Comparison of ENCODE assay signal across 8 mouse cellular contexts in genomic region chr7:45785388-45786135, GRCm38 (mm10). TPM values are rescaled to one million over a fixed set of nuclear protein-coding genes. Genes with fewer than 3 reads are reported as not detected.
DNase-seq lines count a peak whose midpoint lies in the region; ATAC-seq and TF ChIP-seq lines count a peak whose summit lies in the region.

No protein-coding gene starts in this region.

- peak overlapping the region; percentile 82 for H3K4me2 ChIP-seq in forebrain, embryonic 14.5 days (ENCODE audit: low read length)
- H3K4me2 ChIP-seq in liver, embryonic 14.5 days (ENCODE audit: low read depth) = peak overlapping the region; percentile 16; the same call in 1 of the 2 replicates

- WGBS in forebrain, embryonic 14.5 days = under 1% methylated on average over 37 of the region's 42 CpGs
- WGBS in liver, embryonic 14.5 days (ENCODE audit: insufficient replicate concordance) = 3% methylated on average over 38 of the region's 42 CpGs

- no peaks in the 10 kb centered on the region for H3K9me3 ChIP-seq in forebrain, embryonic 14.5 days (replicated peaks; ENCODE audit: control insufficient read depth, low read length)
- no peaks in the 10 kb centered on the region for H3K9me3 ChIP-seq in liver, embryonic 14.5 days (ENCODE audit: control insufficient read depth, low read length)

- no peak for TF ChIP-seq CTCF in layer of hippocampus, adult 2 months (conservative IDR thresholded peaks at IDR 0.05)
- no peak for TF ChIP-seq CTCF in liver, embryonic 14.5 days (IDR thresholded peaks at IDR 0.05; ENCODE audit: low read depth)
- TF ChIP-seq CTCF in testis, adult 2 months (IDR thresholded peaks at IDR 0.05; ENCODE audit: control insufficient read depth, insufficient read depth, insufficient replicate concordance, low read depth, low read length) = no peak

- TF ChIP-seq EP300 in liver, embryonic 14.5 days (IDR thresholded peaks at IDR 0.05; ENCODE audit: low read depth) = no peak

- H3K9ac ChIP-seq in forebrain, embryonic 14.5 days (ENCODE audit: low read length) = peak overlapping the region; percentile 95
- H3K9ac ChIP-seq in liver, embryonic 14.5 days (replicated peaks) = no peak overlapping the region

- peaks cover 34% of the 10 kb centered on the region for H3K36me3 ChIP-seq in forebrain, embryonic 14.5 days (ENCODE audit: control insufficient read depth, insufficient read depth, low read length)
- no peaks in the 10 kb centered on the region for H3K36me3 ChIP-seq in liver, embryonic 14.5 days (replicated peaks; ENCODE audit: control insufficient read depth, insufficient read depth, low read depth)
- no peaks in the 10 kb centered on the region for H3K36me3 ChIP-seq in testis, adult 2 months (ENCODE audit: control insufficient read depth, insufficient read depth, low read length)

- peak; percentile 51 for ATAC-seq in forebrain, embryonic 14.5 days
- no peak for ATAC-seq in liver, embryonic 14.5 days (ENCODE audit: insufficient read depth)

- no peaks in the 10 kb centered on the region for H3K27me3 ChIP-seq in forebrain, embryonic 14.5 days (replicated peaks; ENCODE audit: control insufficient read depth, insufficient read depth, low read length)
- peaks cover 45% of the 10 kb centered on the region for H3K27me3 ChIP-seq in liver, embryonic 14.5 days (ENCODE audit: control insufficient read depth, insufficient read depth, low read length)
- H3K27me3 ChIP-seq in testis, adult 2 months (ENCODE audit: control insufficient read depth, insufficient read depth, low read length) = no peaks in the 10 kb centered on the region

- no peak for DNase-seq in layer of hippocampus, adult 2 months (ENCODE audit: low spot score in 2 of 2)
- DNase-seq in layer of hippocampus, postnatal 25 days (ENCODE audit: extremely low spot score in 1 of 2, low spot score in 1 of 2) = no peak
- peak; percentile 72 for DNase-seq in cerebellum, adult 8-10 months
- DNase-seq in forebrain, embryonic 14.5 days (ENCODE audit: low spot score) = no peak
- DNase-seq in liver, embryonic 14.5 days (ENCODE audit: low read depth in 3 of 3, low spot score in 3 of 3) = no peak
- no peak for DNase-seq in thymus, postnatal 0 days (ENCODE audit: low spot score)
- no peak for DNase-seq in urinary bladder, postnatal 14 days (ENCODE audit: low spot score)

- peak overlapping the region; percentile 83 for H3K4me3 ChIP-seq in layer of hippocampus, adult 2 months
- H3K4me3 ChIP-seq in forebrain, embryonic 14.5 days (ENCODE audit: low read depth, low read length) = peak overlapping the region; percentile 98
- no peak overlapping the region for H3K4me3 ChIP-seq in liver, embryonic 14.5 days (ENCODE audit: insufficient read depth in 1 of 2, low read depth in 2 of 2, low read length in 2 of 2)
- peak overlapping the region; percentile 74 for H3K4me3 ChIP-seq in testis, adult 2 months (ENCODE audit: control insufficient read depth, low read depth, low read length)

- H3K27ac ChIP-seq in layer of hippocampus, adult 2 months = peak overlapping the region; percentile 98
- peak overlapping the region; percentile 98 for H3K27ac ChIP-seq in forebrain, embryonic 14.5 days (ENCODE audit: low read depth, low read length)
- H3K27ac ChIP-seq in liver, embryonic 14.5 days = no peak overlapping the region
- no peak overlapping the region for H3K27ac ChIP-seq in testis, adult 2 months (ENCODE audit: control insufficient read depth, insufficient read depth, low read depth, low read length)

- H3K4me1 ChIP-seq in forebrain, embryonic 14.5 days (ENCODE audit: control insufficient read depth, insufficient read depth, low read length) = 0 out of 2 replicates have a peak, but pooled peaks cover 3% of the 10 kb centered on the region
- H3K4me1 ChIP-seq in liver, embryonic 14.5 days (replicated peaks; ENCODE audit: control insufficient read depth in 2 of 2, insufficient read depth in 2 of 2, low read length in 1 of 2) = no peaks in the 10 kb centered on the region
- peaks cover 32% of the 10 kb centered on the region for H3K4me1 ChIP-seq in testis, adult 2 months (ENCODE audit: control insufficient read depth, insufficient read depth, low read length)

- no peak for TF ChIP-seq POLR2A in testis, adult 2 months (IDR thresholded peaks at IDR 0.05; ENCODE audit: control insufficient read depth, low read depth, low read length)

RNA-seq across cellular contexts. Expression of gene Sult2b1, which starts 1.1 kb away (rescaled TPM):
- total RNA-seq in layer of hippocampus, adult 2 months (2021) = 1 to 10 TPM; 7.1 to 9.7 TPM
- total RNA-seq in layer of hippocampus, postnatal 25 days (2021) = 1 to 10 TPM; 6.8 to 9.1 TPM
- polyA plus RNA-seq in forebrain, embryonic 14.5 days (2014; fragmentation: Nextera tagmentation; extraction: Ambion mirVana) = 4.0 and 5.4 TPM in 2 replicates
- polyA plus RNA-seq in liver, embryonic 14.5 days (2012; rRNA removed) = 0.06 and 0.35 TPM in 2 replicates
- polyA plus RNA-seq in liver, embryonic 14.5 days (2014; fragmentation: Nextera tagmentation; extraction: Ambion mirVana) = 0.15 and 0.43 TPM in 2 replicates
- 8.8 and 9.5 TPM in 2 replicates for polyA plus RNA-seq in testis, adult 2 months (2012; rRNA removed)
- polyA plus RNA-seq in thymus, postnatal 0 days (2015; fragmentation: Nextera tagmentation; extraction: Ambion mirVana) = 4.1 and 5.8 TPM in 2 replicates

RNA-seq across cellular contexts. Expression of gene Lmtk3, which starts 2.0 kb away (rescaled TPM):
- total RNA-seq in layer of hippocampus, adult 2 months (2021) = 100 to 1,000 TPM; 302 to 329 TPM
- total RNA-seq in layer of hippocampus, postnatal 25 days (2021) = 100 to 1,000 TPM; 256 to 314 TPM
- 11.8 and 18.4 TPM in 2 replicates for polyA plus RNA-seq in forebrain, embryonic 14.5 days (2014; fragmentation: Nextera tagmentation; extraction: Ambion mirVana)
- 0.18 and 0.48 TPM in 2 replicates for polyA plus RNA-seq in liver, embryonic 14.5 days (2012; rRNA removed)
- polyA plus RNA-seq in liver, embryonic 14.5 days (2014; fragmentation: Nextera tagmentation; extraction: Ambion mirVana) = not detected in 2 replicates
- 23.1 and 26.1 TPM in 2 replicates for polyA plus RNA-seq in testis, adult 2 months (2012; rRNA removed)
- not detected in 2 replicates for polyA plus RNA-seq in thymus, postnatal 0 days (2015; fragmentation: Nextera tagmentation; extraction: Ambion mirVana)

RNA-seq across cellular contexts. Expression of gene Cyth2, which starts 28.8 kb away (rescaled TPM):
- total RNA-seq in layer of hippocampus, adult 2 months (2021) = 100 to 1,000 TPM; 144 to 149 TPM
- total RNA-seq in layer of hippocampus, postnatal 25 days (2021) = 100 to 1,000 TPM; 153 to 154 TPM
- polyA plus RNA-seq in forebrain, embryonic 14.5 days (2014; fragmentation: Nextera tagmentation; extraction: Ambion mirVana) = 286 TPM in 2 replicates
- polyA plus RNA-seq in liver, embryonic 14.5 days (2012; rRNA removed) = 14.5 and 19.4 TPM in 2 replicates
- polyA plus RNA-seq in liver, embryonic 14.5 days (2014; fragmentation: Nextera tagmentation; extraction: Ambion mirVana) = 23.0 and 26.5 TPM in 2 replicates
- polyA plus RNA-seq in testis, adult 2 months (2012; rRNA removed) = 149 and 166 TPM in 2 replicates
- polyA plus RNA-seq in thymus, postnatal 0 days (2015; fragmentation: Nextera tagmentation; extraction: Ambion mirVana) = 96.3 and 98.0 TPM in 2 replicates

RNA-seq across cellular contexts. Expression of gene Kcnj14, which starts 39.0 kb away (rescaled TPM):
- 1 to 10 TPM; 1.6 to 1.9 TPM for total RNA-seq in layer of hippocampus, adult 2 months (2021)
- 1 to 10 TPM; 1.4 to 2.6 TPM for total RNA-seq in layer of hippocampus, postnatal 25 days (2021)
- polyA plus RNA-seq in forebrain, embryonic 14.5 days (2014; fragmentation: Nextera tagmentation; extraction: Ambion mirVana) = 0.41 and 0.78 TPM in 2 replicates
- 0.06 and 0.11 TPM in 2 replicates for polyA plus RNA-seq in liver, embryonic 14.5 days (2012; rRNA removed)
- 0.06 and 0.19 TPM in 2 replicates for polyA plus RNA-seq in liver, embryonic 14.5 days (2014; fragmentation: Nextera tagmentation; extraction: Ambion mirVana)
- 0.06 and 0.11 TPM in 2 replicates for polyA plus RNA-seq in testis, adult 2 months (2012; rRNA removed)
- 0.10 and 0.31 TPM in 2 replicates for polyA plus RNA-seq in thymus, postnatal 0 days (2015; fragmentation: Nextera tagmentation; extraction: Ambion mirVana)

RNA-seq across cellular contexts. Expression of gene Grwd1, which starts 45.2 kb away (rescaled TPM):
- 10 to 100 TPM; 20.5 to 22.7 TPM for total RNA-seq in layer of hippocampus, adult 2 months (2021)
- 10 to 100 TPM; 20.0 to 20.8 TPM for total RNA-seq in layer of hippocampus, postnatal 25 days (2021)
- 45.2 and 46.7 TPM in 2 replicates for polyA plus RNA-seq in forebrain, embryonic 14.5 days (2014; fragmentation: Nextera tagmentation; extraction: Ambion mirVana)
- polyA plus RNA-seq in liver, embryonic 14.5 days (2012; rRNA removed) = 11.2 and 12.8 TPM in 2 replicates
- 23.0 and 23.7 TPM in 2 replicates for polyA plus RNA-seq in liver, embryonic 14.5 days (2014; fragmentation: Nextera tagmentation; extraction: Ambion mirVana)
- 11.2 and 12.1 TPM in 2 replicates for polyA plus RNA-seq in testis, adult 2 months (2012; rRNA removed)
- polyA plus RNA-seq in thymus, postnatal 0 days (2015; fragmentation: Nextera tagmentation; extraction: Ambion mirVana) = 48.7 and 50.8 TPM in 2 replicates

Comparison
In these comparisons a context has a peak if more than half of its experiments do, and no peak if none do; other contexts are left out.
1. H3K27ac ChIP-seq: peak in layer of hippocampus, adult 2 months (single experiment) and forebrain, embryonic 14.5 days (single experiment); none in liver, embryonic 14.5 days (single experiment) and testis, adult 2 months (single experiment).
2. H3K4me3 ChIP-seq: peak in layer of hippocampus, adult 2 months (single experiment), forebrain, embryonic 14.5 days (single experiment) and testis, adult 2 months (single experiment); none in liver, embryonic 14.5 days (0 of 2).